Mouse (Mus musculus): Measurements from ENCODE around the gene Kifc1.
"Not testable (repeated sequence)": the region's sequence is repeated elsewhere in the genome, so short reads cannot be mapped to it uniquely, and the experiment has no call there.

Gene Kifc1

DNA sequence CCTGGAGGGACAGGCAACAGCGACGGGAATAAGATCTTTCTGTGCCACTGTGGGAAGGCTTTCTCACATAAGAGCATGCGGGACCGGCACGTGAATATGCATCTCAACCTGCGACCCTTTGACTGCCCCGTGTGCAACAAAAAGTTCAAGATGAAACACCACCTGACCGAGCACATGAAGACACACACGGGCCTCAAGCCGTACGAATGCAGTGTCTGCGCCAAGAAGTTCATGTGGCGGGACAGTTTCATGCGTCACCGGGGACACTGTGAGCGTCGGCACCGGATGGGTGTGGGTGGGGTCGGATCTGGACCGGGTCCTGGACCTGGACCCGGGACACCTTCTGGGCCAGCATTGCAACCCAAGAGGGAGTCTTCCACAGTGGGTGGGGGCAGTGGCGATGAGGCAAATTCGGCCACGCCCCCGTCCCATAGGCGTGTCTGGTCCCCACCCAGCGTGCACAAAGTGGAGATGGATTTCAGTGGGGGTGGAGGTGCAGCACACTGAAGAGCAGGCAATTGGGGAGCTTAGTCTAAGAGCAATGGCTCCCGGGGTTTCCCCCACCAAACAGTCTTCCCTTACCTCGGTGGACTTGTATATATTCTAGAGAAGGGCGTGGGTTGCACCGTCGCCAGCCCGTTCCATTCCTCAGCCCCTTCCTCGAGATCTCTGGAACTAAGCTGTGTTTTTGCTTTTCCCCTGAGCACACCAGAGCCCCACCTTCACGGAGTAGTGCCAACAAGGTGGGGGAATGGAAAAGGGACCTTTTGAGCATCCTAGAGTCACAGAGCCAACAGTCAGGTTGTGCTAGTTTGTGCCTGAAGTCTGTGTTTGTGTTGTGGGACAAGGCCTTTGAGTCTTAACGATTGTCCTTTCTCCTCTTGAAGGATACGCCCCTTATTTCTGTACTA, 28.1 kb upstream of the Kifc1 start:
- peak; percentile 43 to 52 for DNase-seq

DNA sequence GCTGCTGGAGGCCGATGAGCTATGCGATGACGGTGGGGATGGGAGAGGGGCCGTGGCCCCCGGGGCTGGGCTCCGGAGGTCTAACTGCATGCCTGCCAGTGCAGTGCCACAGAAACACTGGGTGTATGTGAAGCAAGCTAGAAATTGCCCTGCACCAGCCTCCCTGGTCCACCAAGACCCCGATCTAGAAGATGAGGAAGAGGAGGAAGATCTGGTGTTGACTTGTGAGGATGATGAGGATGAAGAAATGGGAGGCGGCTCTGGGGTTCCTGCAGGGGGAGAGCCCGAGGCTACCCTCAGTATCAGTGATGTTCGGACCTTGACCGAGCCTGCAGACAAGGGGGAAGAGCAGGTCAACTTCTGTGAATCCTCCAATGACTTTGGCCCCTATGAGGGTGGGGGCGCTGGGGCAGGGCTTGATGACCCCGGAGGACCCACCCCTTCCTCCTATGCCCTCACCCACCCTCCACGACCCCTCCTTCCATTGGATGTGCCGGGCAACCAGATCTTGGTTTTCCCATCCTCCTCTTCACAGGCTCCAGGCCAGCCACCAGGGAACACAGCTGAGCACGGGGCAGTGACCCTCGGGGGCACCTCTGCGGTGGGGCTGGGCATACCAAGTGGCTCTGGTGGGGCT, 27.3 kb upstream of the Kifc1 start:
- DNase-seq: no peak

DNA sequence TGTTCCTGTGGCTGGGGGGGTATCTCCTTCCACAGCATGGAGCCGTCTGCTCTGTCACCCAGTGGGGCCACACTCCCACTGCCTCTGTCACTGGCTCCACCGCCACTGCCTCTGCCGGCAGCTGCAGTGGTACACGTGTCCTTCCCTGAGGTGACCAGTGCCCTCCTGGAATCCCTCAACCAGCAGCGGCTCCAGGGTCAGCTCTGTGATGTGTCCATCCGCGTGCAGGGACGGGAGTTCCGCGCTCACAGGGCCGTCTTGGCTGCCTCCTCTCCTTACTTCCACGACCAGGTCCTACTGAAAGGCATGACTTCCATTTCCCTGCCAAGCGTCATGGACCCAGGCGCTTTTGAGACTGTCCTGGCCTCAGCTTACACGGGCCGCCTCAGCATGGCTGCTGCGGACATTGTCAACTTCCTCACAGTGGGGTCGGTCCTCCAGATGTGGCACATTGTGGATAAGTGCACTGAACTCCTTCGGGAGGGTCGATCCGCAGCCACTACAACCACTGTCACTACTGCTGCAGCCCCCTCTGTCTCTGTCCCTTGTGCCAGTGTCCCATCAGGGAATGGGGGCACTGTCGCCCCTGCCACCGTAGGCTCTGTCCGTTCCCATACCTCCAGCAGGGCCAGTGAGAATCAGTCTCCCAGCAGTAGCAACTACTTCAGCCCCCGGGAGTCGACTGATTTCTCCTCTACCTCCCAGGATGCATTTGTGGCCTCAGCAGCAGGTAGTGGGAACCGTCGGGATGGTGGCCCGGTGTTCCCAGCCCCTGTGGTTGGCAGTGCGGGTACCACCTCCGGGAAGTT, 26.6 kb upstream of the Kifc1 start:
- DNase-seq: peak in 1 of 2 experiments; percentile 27

DNA sequence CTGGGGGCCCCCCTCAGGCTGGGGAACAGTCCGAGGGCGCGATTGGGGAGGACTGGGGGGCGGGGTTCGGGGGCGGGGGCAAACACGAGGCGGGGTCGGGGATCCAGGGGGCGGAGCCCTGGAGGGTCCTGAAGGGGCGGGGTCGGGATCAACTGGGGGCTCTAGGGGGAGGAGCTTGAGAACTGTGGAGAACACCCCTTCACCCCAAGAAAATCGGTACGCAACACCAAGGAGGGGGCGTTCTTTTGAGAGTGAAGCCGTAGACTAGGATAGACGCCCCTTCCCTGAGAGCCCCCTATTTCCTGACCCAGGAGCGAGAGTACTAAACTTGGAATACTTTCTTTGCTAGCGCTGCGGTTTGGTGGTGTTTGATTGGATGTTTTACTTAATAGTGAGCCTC, 25.8 kb upstream of the Kifc1 start:
- DNase-seq: no peak

DNA sequence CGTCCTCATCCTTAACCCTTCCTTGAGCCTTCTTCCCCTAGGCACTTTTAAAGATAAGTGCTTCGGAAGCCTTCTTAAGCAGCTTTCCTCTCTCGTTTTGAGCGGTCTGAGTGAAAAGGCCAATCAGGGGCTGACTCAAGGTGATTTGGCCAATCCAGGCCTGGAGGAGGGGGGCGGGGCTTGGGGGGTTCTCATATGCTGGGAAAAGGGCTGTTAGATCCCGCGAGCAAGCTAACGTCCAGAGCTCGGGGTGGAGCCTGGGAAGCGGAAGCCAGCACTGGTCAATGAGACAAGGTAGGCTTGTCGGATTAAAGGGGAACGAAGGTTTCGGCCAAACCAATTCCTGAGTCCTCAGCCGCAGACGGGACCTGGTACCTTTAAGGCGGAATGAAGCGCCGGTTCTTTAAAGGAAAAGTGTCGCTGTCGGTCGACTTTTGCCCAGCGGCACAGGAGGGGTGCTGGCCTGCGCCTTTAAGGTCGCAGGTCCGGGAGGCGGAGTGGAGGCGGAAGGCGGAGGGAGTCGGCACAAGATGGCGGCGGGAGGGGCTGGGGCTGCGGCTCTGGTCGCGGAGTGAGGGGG, 25.3 kb upstream of the Kifc1 start, which contains the start of the genes Tapbp and Zbtb22:
TSS of gene Tapbp (plus strand) at position 229 of the 580 bp plus-strand sequence.
TSS of gene Zbtb22 (plus strand) at position 234 of the 580 bp plus-strand sequence.
- DNase-seq: peak; percentile 97 to 98

DNA sequence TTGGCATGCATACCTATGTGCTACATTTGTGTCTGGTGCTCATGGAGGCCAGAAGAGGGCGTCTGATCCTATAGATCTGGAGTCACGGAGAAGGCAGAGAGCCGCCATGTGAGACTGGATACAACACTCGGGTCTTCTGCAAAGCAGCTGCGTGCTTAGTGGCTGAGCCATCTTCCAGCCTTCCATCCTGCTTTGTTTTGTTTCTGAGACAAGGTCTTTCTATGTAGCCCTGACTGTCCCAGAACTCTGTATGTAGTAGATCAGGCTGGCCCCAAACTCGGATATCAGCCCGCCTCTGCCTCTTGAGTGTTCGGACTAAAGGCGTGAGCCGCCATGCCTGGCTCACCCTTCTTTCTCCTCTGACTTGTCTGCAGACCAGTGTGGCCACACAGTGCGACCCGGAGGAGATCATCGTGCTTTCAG, 24.5 kb upstream of the Kifc1 start:
- DNase-seq: no peak

DNA sequence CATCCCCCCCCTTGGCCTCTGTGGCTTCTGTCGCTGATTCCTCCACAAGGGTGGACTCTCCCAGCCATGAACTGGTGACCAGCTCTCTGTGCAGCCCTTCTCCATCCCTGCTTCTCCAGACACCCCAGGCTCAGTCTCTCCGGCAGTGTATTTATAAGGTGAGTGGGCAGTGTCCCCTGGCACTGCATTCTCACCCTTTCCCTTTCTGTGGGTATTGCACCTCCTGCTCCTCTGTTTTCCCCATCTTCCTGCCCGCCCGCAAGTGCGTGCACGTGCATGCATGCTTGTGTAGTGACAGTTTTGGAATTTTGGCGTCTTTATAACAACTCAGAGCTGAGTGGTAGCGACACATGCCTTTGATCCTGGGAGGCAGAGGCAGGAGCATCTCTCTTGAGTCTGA, 23.4 kb upstream of the Kifc1 start:
- no peak for DNase-seq

DNA sequence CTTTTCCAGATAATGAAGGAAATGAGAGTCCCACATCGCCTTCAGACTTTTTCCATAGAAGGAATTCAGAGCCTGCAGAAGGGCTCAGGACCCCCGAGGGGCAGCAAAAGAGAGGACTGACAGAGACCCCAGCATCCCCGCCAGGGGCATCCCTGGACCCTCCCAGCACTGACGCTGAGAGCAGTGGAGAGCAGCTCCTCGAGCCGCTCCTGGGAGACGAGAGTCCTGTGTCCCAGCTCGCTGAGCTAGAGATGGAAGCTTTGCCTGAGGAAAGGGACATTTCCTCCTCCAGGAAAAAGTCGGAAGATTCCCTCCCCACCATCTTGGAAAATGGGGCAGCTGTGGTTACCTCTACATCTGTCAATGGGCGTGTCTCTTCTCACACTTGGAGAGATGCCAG, 22.8 kb upstream of the Kifc1 start:
- DNase-seq: no peak

DNA sequence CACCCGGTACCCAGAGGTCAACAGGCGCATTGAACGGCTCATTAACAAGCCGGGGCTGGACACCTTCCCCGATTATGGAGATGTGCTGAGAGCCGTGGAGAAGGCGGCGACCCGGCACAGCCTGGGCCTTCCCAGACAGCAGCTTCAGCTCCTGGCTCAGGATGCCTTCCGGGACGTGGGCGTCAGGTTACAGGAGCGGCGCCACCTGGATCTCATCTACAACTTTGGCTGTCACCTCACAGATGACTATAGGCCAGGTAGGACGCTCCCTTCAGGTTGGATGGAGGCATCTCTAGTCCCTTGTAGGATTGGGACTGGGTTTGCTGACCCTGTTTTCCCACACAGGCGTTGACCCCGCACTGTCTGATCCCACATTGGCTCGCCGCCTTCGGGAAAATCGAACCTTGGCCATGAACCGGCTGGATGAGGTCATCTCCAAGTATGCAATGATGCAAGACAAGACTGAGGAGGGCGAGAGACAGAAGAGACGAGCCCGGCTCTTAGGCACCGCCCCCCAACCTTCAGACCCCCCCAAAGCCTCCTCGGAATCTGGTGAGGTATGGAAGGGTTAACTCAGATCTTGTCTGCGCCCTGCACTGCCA, 21.5 kb upstream of the Kifc1 start:
- no peak for DNase-seq

DNA sequence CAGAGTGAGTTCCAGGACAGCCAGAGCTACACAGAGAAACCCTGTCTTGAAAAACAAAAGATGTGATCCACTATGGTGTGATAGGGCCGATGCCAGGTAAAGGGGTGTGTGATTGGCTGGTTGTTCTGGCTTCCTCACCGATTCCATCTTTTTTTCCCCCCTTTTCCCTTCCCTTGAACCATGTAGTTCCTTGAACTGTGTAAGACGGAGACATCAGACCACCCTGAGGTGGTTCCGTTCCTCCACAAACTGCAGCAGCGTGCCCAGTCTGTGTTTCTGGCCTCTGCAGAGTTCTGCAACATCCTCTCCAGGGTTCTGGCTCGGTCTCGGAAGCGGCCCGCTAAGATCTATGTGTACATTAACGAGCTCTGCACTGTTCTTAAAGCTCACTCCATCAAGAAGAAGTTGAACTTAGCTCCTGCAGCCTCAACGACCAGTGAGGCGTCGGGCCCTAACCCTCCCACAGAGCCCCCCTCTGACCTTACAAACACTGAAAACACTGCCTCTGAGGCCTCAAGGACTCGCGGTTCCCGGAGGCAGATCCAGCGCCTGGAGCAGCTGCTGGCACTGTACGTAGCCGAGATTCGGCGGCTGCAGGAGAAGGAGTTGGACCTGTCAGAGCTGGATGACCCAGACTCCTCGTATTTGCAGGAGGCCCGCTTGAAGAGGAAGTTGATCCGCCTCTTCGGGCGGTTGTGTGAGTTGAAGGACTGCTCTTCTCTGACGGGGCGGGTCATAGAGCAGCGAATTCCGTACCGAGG, 20.8 kb upstream of the Kifc1 start:
- DNase-seq: no peak

DNA sequence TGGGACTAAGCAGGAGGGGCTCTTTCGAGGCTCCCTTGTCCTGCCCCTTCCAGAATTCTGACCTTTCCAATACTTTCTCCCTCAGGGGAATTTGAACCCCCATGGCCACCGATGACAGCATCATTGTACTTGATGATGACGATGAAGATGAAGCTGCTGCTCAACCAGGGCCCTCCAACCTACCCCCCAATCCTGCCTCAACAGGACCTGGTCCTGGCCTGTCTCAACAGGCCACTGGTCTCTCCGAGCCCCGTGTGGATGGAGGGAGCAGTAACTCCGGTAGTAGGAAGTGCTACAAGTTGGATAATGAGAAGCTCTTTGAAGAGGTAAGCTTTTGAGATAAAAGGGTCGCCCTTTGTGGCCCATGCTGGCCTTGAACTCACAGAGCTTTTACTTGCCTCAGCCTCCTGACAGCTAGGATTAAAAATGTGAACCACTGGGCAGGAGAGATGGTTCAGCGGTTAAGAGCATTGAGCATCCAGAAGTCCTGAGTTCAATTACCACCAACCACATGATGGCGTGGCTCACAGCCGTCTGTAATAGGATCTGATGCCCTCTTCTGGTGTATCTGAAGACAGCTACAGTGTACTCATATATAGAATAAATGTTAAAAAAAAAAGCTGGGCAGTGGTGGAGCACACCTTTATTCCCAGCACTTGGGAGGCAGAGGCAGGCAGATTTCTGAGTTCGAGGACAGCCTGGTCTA, 20.0 kb upstream of the Kifc1 start:
- DNase-seq: no peak

DNA sequence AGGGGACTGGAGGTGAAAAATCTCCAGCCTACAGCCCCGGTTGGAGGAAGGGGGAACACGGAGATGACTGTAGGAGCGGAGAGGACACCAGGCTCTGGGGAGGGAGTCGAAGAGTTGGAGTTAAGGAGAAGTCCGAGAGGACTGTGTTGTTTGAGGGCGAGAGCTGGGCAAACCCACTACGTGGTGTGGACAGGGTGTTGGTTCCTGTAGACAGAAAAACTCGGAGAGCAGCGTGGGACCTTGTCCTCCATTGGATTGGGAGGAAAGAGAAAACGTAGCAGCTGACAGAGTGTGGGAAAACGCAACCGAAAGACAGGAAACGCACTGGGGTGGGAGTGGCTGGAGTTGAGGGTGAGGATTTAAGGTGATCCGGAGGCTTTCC, 19.4 kb upstream of the Kifc1 start:
- peak; percentile 62 to 68 for DNase-seq

DNA sequence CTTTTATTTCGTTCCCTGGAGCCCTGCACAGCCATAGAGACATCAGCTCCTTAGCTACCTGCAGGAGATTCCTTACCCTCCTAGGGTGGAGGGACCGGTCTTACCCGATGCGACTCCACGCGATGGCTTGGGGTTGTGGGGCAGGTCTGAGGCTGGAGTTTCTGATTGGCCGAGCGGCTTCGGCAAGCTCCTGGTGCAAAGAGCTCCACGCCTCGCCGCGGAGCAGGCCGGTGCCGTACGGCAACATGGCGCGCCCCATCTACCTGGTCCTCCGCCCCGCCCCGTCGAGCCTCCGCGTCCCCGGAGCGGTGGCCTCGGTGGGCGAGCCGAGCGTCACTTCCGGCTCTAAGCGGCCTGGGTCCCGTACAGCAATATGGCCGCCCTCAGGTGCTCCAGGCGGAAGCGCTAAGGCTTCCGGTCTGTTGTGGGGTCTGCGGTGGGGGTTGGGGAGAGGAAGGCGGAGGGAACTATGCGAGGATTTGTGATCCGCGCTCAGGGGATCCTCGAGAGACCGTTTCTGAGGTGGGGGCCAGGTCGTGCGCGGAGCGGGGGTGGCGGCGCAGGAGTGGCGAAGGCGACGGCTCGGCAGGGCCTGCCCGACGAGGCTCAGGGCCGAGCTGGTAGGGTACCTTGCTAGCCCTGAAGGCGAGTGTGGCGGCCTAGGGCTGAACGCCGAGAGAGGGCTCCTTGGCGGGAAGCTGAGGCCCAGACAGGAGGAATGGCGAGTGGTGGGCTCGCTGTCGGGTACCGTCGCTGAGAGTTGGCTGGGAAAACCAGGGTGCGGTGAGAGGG, 18.8 kb upstream of the Kifc1 start, which contains the start of gene Daxx:
TSS of gene Daxx (plus strand) at position 338 of the 792 bp plus-strand sequence.
- peak; percentile 99 for DNase-seq

DNA sequence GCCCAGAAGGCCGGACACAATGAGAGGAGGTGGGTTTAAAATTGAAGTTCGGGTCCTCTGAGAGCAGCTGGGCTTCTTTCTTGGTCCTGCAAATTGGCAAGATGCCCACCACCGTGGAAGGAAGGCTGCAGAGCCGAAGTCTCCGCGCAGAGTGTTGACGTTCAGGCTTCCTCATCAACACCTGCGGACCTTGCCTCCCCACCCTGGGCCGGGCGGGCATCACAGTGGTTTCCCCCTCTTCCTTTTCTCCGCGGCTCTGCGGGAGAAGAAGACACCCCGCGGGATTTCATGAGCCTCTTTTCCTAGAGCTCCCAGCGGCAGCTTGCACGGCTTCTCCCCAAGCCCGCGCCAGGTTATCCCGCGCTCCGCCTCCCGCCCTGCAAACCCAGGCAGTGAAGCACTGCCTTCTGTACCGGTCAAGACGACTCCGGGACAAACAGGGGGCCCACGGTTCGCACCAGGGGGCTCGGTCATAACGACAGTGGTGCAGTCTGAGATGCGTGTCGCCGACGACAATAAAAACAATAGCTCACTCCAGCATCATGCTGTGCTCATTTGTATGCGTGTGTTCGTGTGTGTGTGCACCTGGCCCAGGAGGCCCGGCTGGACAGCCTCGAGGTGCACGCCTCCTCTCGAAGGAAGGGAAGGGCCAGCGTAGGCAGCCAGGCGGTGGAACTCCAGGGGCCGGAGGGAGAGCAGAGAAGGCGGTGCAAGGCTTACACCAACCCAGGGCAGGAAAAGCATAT, 18.0 kb upstream of the Kifc1 start:
- DNase-seq: peak; percentile 52 to 55

DNA sequence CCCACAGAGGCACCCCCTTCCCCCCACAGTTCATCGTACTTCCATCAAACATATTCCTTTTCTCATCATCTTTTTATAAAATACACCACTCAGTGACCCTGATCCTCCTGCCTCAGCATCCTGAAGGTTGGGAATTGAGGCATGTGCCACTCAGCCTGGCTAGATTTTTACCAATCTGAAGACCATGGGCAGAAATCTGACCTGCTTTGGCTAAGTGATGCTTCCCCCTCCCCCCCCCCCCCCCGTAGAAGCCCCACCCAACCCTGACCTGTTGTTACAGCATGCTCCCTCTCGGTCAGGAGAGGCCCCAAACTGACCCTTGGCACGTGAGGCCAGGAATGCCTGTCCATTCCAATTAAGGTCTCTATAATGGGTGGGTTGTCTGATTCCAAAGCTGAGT, 14.4 kb upstream of the Kifc1 start, which contains the start of gene Platr17:
TSS of gene Platr17 (plus strand) at position 301 of the 400 bp plus-strand sequence.
- not testable (repeated sequence) for DNase-seq

DNA sequence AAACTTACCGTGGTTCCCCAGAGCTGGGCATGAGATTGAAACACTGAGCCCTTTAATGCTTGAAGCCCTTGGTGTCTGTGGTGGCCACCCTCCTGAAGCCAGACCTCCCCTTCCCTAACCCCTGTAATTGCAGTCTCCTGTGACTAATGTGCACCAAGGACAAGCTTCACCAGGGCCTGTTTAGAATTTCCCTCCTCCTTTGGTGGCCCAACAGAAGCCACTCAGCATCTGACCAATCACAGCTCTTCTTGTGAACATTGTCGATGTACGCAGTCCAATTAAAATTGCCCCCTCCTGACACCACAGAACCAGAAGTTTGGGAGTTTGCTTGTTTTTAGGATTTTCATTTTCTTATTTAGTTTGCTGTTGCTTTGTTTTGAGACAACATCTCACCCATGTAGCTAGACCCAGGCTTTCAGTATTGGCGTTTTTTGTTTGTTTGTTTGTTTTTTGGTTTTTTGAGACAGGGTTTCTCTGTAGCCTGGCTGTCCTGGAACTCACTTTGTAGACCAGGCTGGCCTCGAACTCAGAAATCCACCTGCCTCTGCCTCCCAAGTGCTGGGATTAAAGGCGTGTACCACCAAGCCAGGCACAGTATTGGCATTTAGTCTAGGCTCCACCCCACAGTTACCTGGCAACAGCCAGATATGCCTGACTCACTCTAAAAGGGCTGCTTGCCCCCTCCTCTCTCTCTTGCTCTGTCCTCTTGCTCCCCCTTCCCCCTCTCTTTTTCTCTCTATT, 13.6 kb upstream of the Kifc1 start:
- DNase-seq: not testable (repeated sequence)

DNA sequence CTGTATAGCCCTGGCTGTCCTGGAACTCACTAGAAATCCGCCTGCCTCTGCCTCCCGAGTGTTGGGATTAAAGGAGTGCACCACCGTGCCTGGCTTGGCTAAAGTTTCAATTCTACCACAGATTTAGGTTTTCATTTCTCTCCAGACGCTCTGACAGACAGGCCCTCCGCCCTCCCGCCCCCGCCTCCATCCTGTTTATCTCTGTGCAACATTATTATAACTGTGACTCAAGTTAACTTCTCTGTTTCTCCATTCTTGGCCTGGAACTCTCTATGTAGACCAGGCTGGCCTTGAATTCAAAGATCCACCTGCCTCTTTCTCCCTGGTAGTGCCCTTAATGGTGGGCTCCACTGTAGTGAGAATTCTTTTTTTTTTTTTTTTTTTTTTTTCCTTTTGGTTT, 12.0 kb upstream of the Kifc1 start:
- no peak for DNase-seq

DNA sequence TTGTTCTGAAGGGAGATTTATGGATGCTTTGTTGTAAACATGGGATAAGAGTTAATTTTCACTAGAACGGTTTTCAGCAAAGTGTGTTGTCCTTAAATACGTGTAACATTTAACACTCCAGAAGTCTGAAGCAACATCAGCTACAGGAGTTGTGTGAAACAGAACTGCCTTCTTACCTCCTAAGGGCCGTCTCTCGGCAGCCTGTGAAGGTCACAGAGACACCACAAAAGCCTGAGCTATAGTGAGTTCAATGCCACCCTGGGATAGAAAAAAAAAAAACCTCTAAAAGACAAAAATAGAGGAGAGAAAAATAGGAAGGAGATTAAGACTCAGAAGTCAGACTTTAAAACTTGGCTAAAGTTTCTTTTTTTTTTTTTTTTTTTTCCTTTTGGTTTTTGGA, 11.6 kb upstream of the Kifc1 start:
- DNase-seq: no peak
